Comparison of ENCODE assay signal across 18 mouse cellular contexts in genomic region chr5:134576517-134577220, GRCm38 (mm10). TPM values are rescaled to one million over a fixed set of nuclear protein-coding genes. Genes with fewer than 3 reads are reported as not detected.
A peak's percentile ranks its signal among the peaks of the same experiment; 100 is the strongest.
DNase-seq lines count a peak whose midpoint lies in the region; ATAC-seq and TF ChIP-seq lines count a peak whose summit lies in the region.
"Had no signal": no experiment of that assay in that cellular context is flagged by ENCODE, and none has a peak within 500 bp of the region (broad histone marks: within the 10 kb centered on the region; RNA-seq: fewer than 3 reads in every experiment).

No protein-coding gene starts in this region.

- 72% methylated on average over 14 of the region's 14 CpGs for WGBS in kidney, postnatal 0 days
- 66% methylated on average over 14 of the region's 14 CpGs for WGBS in kidney, embryonic 16.5 days

- H3K27me3 ChIP-seq in kidney, postnatal 0 days (ENCODE audit: insufficient read depth, low read length): no peaks in the 10 kb centered on the region
- H3K27me3 ChIP-seq in kidney, embryonic 16.5 days (ENCODE audit: insufficient read depth, low read length): no peaks in the 10 kb centered on the region
- H3K27me3 ChIP-seq: embryonic facial prominence, embryonic 13.5 days; forebrain, embryonic 13.5 days; heart, embryonic 13.5 days; lung, embryonic 15.5 days had no signal

- no peak overlapping the region for H3K4me2 ChIP-seq in kidney, postnatal 0 days (ENCODE audit: low read length)
- no peak overlapping the region for H3K4me2 ChIP-seq in kidney, embryonic 16.5 days (replicated peaks; ENCODE audit: low read depth, low read length)
- H3K4me2 ChIP-seq: embryonic facial prominence, embryonic 13.5 days; forebrain, embryonic 13.5 days; heart, embryonic 13.5 days; lung, embryonic 15.5 days had no signal

- H3K4me1 ChIP-seq in kidney, postnatal 0 days (replicated peaks; ENCODE audit: insufficient read depth, low read length): peaks cover 10% of the 10 kb centered on the region; the same call in 1 of the 2 replicates
- H3K4me1 ChIP-seq in kidney, embryonic 16.5 days (ENCODE audit: insufficient read depth, low read length): peaks cover 12% of the 10 kb centered on the region
- peaks cover 0 to 7% of the 10 kb centered on the region in 2 experiments; a peak in 2 of 4 replicates for H3K4me1 ChIP-seq in ES-E14 (ENCODE audit: control insufficient read depth in 2 of 2, insufficient read depth in 2 of 2, low read length in 2 of 2, poor library complexity in 1 of 2)

- H3K36me3 ChIP-seq in kidney, postnatal 0 days (ENCODE audit: insufficient read depth, low read length): no peaks in the 10 kb centered on the region
- H3K36me3 ChIP-seq in kidney, embryonic 16.5 days (ENCODE audit: insufficient read depth, low read length): no peaks in the 10 kb centered on the region
- no peaks in the 10 kb centered on the region for H3K36me3 ChIP-seq in ES-E14 (ENCODE audit: control insufficient read depth, insufficient read depth, low read length, poor library complexity, severe bottlenecking)
- H3K36me3 ChIP-seq: embryonic facial prominence, embryonic 13.5 days; heart, embryonic 13.5 days; lung, embryonic 15.5 days had no signal

- no peaks in the 10 kb centered on the region for H3K9me3 ChIP-seq in kidney, postnatal 0 days (replicated peaks; ENCODE audit: low read length)
- H3K9me3 ChIP-seq in kidney, embryonic 16.5 days (ENCODE audit: low read length): no peaks in the 10 kb centered on the region
- H3K9me3 ChIP-seq in ES-E14 (ENCODE audit: control insufficient read depth, insufficient read depth, low read depth, low read length): no peaks in the 10 kb centered on the region
- H3K9me3 ChIP-seq: embryonic facial prominence, embryonic 13.5 days; forebrain, embryonic 13.5 days; heart, embryonic 13.5 days; lung, embryonic 15.5 days had no signal

- H3K9ac ChIP-seq in kidney, postnatal 0 days (ENCODE audit: low read depth, low read length): no peak overlapping the region
- no peak overlapping the region for H3K9ac ChIP-seq in kidney, embryonic 16.5 days (replicated peaks; ENCODE audit: low read length)
- no peak overlapping the region for H3K9ac ChIP-seq in ES-E14 (ENCODE audit: insufficient read depth, low read depth, low read length, poor library complexity, severe bottlenecking)
- H3K9ac ChIP-seq: embryonic facial prominence, embryonic 13.5 days; forebrain, embryonic 13.5 days; heart, embryonic 13.5 days; lung, embryonic 15.5 days had no signal

- ATAC-seq in kidney, postnatal 0 days (replicated peaks; ENCODE audit: low FRiP score, low read depth): no peak
- no peak for ATAC-seq in kidney, embryonic 16.5 days (ENCODE audit: low FRiP score, low TSS enrichment)
- ATAC-seq in megakaryocyte progenitor cell, adult 5-6 weeks (replicated peaks; ENCODE audit: poor library complexity): peak; percentile 33
- ATAC-seq: forebrain, embryonic 13.5 days had no signal

- in situ Hi-C loops in ES-E14 (cut with MboI; ENCODE audit: low sequenced_read_pairs in 2 of 2, unreplicated experiment in 2 of 2): no loop called here

- TF ChIP-seq CTCF in kidney, postnatal 0 days (IDR thresholded peaks at IDR 0.05; ENCODE audit: low read depth): peak; percentile 34; the same call in 1 of the 2 replicates

- H3K27ac ChIP-seq in kidney, postnatal 0 days: no peak overlapping the region
- H3K27ac ChIP-seq in kidney, embryonic 16.5 days (ENCODE audit: low read length): no peak overlapping the region
- H3K27ac ChIP-seq in ES-E14 (ENCODE audit: insufficient read depth, low read depth, low read length, poor library complexity, severe bottlenecking): no peak overlapping the region
- H3K27ac ChIP-seq: embryonic facial prominence, embryonic 13.5 days; forebrain, embryonic 13.5 days; heart, embryonic 13.5 days; lung, embryonic 15.5 days had no signal

- H3K4me3 ChIP-seq in kidney, postnatal 0 days (replicated peaks; ENCODE audit: low read depth, low read length): no peak overlapping the region
- H3K4me3 ChIP-seq in kidney, embryonic 16.5 days (ENCODE audit: low read length): no peak overlapping the region
- no peak overlapping the region for H3K4me3 ChIP-seq in ES-E14 (ENCODE audit: insufficient read depth in 1 of 2, low read depth in 1 of 2, low read length in 2 of 2, poor library complexity in 1 of 2, severe bottlenecking in 1 of 2)
- H3K4me3 ChIP-seq: embryonic facial prominence, embryonic 13.5 days; forebrain, embryonic 13.5 days; heart, embryonic 13.5 days; lung, embryonic 15.5 days; myocyte had no signal

- DNase-seq in kidney, postnatal 0 days (ENCODE audit: low spot score): no peak
- DNase-seq in lung, postnatal 10 days: peak; percentile 32
- no peak for DNase-seq in lung, postnatal 25 days (ENCODE audit: low spot score)
- DNase-seq in ES-E14 (ENCODE audit: low read depth, low spot score): no peak
- no peak for DNase-seq in cerebellum, adult 9-11 months
- no peak for DNase-seq in retina, embryonic 14.5 days (ENCODE audit: low spot score)
- DNase-seq: adrenal gland, adult 2 months; cerebellum, adult 11 months; heart, postnatal 4 days had no signal

TF ChIP-seq in ES-E14, 5 proteins besides CTCF, POLR2A, EP300 and RAD21:
- no peak for TF ChIP-seq ZNF384 (IDR thresholded peaks at IDR 0.05; ENCODE audit: low read depth, low read length)
- TF ChIP-seq ZC3H11A (IDR thresholded peaks at IDR 0.05; ENCODE audit: borderline replicate concordance, low read depth, low read length): 0 out of 2 replicates have a peak, but pooled peaks have one; percentile 22
- TF ChIP-seq HCFC1 (IDR thresholded peaks at IDR 0.05; ENCODE audit: borderline replicate concordance, insufficient read depth, low read length): no peak
- TF ChIP-seq MAFK (IDR thresholded peaks at IDR 0.05; ENCODE audit: insufficient read depth, low read depth, low read length): no peak
- TF ChIP-seq CHD2 (IDR thresholded peaks at IDR 0.05; ENCODE audit: low read depth, low read length): no peak

RNA-seq across cellular contexts. Expression of gene Rfc2, which starts 4.5 kb away (rescaled TPM):
- 155 and 188 TPM in 2 replicates for polyA plus RNA-seq in kidney, postnatal 0 days (2015; fragmentation: Nextera tagmentation; extraction: Ambion mirVana)
- 302 TPM in 2 replicates for polyA plus RNA-seq in kidney, embryonic 16.5 days (2015; fragmentation: Nextera tagmentation; extraction: Ambion mirVana)
- 165 and 168 TPM in 2 replicates for total RNA-seq in ES-E14 (2012; rRNA removed)
- total RNA-seq in megakaryocyte progenitor cell, adult 5-6 weeks (2015): 230 and 236 TPM in 2 replicates
- 145 and 166 TPM in 2 replicates for total RNA-seq in megakaryocyte progenitor cell, adult 5-6 weeks (2017)

RNA-seq across cellular contexts. Expression of gene Syna, which starts 16.7 kb away (rescaled TPM):
- 0.23 and 0.32 TPM in 2 replicates for polyA plus RNA-seq in kidney, postnatal 0 days (2015; fragmentation: Nextera tagmentation; extraction: Ambion mirVana)
- polyA plus RNA-seq in kidney, embryonic 16.5 days (2015; fragmentation: Nextera tagmentation; extraction: Ambion mirVana): 0.09 and 0.27 TPM in 2 replicates
- 0.16 and 0.18 TPM in 2 replicates for total RNA-seq in ES-E14 (2012; rRNA removed)
- total RNA-seq in megakaryocyte progenitor cell, adult 5-6 weeks (2015): not detected in 2 replicates
- total RNA-seq in megakaryocyte progenitor cell, adult 5-6 weeks (2017): not detected in 2 replicates
- total RNA-seq: adrenal gland, adult 2 months; common myeloid progenitor, adult 5-6 weeks; gastrocnemius, postnatal 4 days; heart, postnatal 4 days had no signal
- polyA plus RNA-seq: heart, embryonic 13.5 days had no signal

RNA-seq across cellular contexts. Expression of gene Clip2, which starts 24.4 kb away (rescaled TPM):
- 3.3 TPM in 2 replicates for polyA plus RNA-seq in kidney, postnatal 0 days (2015; fragmentation: Nextera tagmentation; extraction: Ambion mirVana)
- polyA plus RNA-seq in kidney, embryonic 16.5 days (2015; fragmentation: Nextera tagmentation; extraction: Ambion mirVana): 4.1 and 4.3 TPM in 2 replicates
- total RNA-seq in ES-E14 (2012; rRNA removed): 7.9 and 10.5 TPM in 2 replicates
- 2.1 and 2.2 TPM in 2 replicates for total RNA-seq in megakaryocyte progenitor cell, adult 5-6 weeks (2015)
- 4.0 and 17.6 TPM in 2 replicates for total RNA-seq in megakaryocyte progenitor cell, adult 5-6 weeks (2017)

RNA-seq across cellular contexts. Expression of gene Lat2, which starts 38.2 kb away (rescaled TPM):
- 0.45 and 0.93 TPM in 2 replicates for polyA plus RNA-seq in kidney, postnatal 0 days (2015; fragmentation: Nextera tagmentation; extraction: Ambion mirVana)
- polyA plus RNA-seq in kidney, embryonic 16.5 days (2015; fragmentation: Nextera tagmentation; extraction: Ambion mirVana): 1.8 and 3.6 TPM in 2 replicates
- 3.6 and 4.3 TPM in 2 replicates for total RNA-seq in ES-E14 (2012; rRNA removed)
- total RNA-seq in megakaryocyte progenitor cell, adult 5-6 weeks (2015): 33.7 and 35.8 TPM in 2 replicates
- 48.6 and 67.4 TPM in 2 replicates for total RNA-seq in megakaryocyte progenitor cell, adult 5-6 weeks (2017)
